Mouse (Mus musculus) heart, embryonic 15.5 days (tissue): ENCODE measurements around the gene Otud1. TPM values are rescaled to one million over a fixed set of nuclear protein-coding genes. Genes with fewer than 3 reads are reported as not detected.

Source experiments
- ATAC-seq: fragments of 200-750 bp; cut with Nextera tagmentation; replicated peaks from 2 replicates; pipeline ENCODE4 v1.8.0; 2017; ENCODE audit warnings: low read depth, moderate TSS enrichment; ENCODE audit not compliant: insufficient number of reproducible peaks, insufficient read depth, low FRiP score
- H3K27ac ChIP-seq: fragments of 300-500 bp; sonication (generic); 2 replicates; pipeline ENCODE4 v1.5.1; 2015; ENCODE audit warnings: mild to moderate bottlenecking, inconsistent platforms
- H3K27me3 ChIP-seq: fragments of 300-500 bp; sonication (generic); 2 replicates; pipeline ENCODE4 v1.6.1; 2015; ENCODE audit warnings: inconsistent platforms
- H3K36me3 ChIP-seq: fragments of 300-500 bp; sonication (generic); 2 replicates; pipeline ENCODE4 v1.6.1; 2015; ENCODE audit warnings: mild to moderate bottlenecking, inconsistent platforms
- H3K4me1 ChIP-seq: fragments of 300-500 bp; sonication (generic); replicated peaks from 2 replicates; pipeline ENCODE4 v1.6.1; 2015; ENCODE audit warnings: inconsistent platforms
- H3K4me2 ChIP-seq: fragments of 300-500 bp; sonication (generic); 2 replicates; pipeline ENCODE4 v1.6.1; 2015; ENCODE audit warnings: inconsistent platforms, mild to moderate bottlenecking, moderate library complexity
- H3K4me3 ChIP-seq: fragments of 300-500 bp; sonication (generic); 2 replicates; pipeline ENCODE4 v1.5.1; 2015; ENCODE audit warnings: mild to moderate bottlenecking, inconsistent platforms
- H3K9ac ChIP-seq: fragments of 300-500 bp; sonication (generic); 2 replicates; pipeline ENCODE4 v1.6.1; 2015; ENCODE audit warnings: mild to moderate bottlenecking, inconsistent platforms
- H3K9me3 ChIP-seq: fragments of 300-500 bp; sonication (generic); replicated peaks from 2 replicates; pipeline ENCODE4 v1.6.1; 2016; ENCODE audit warnings: inconsistent platforms
- WGBS: fragments of 180-500 bp; shearing (Covaris S2); methylation state at CpG from one replicate; pipeline ENCODE4 v1.1.7; 2015; ENCODE audit warnings: mixed read lengths; 5-methylcytosine and 5-hydroxymethylcytosine counted together
- polyA plus RNA-seq: library from polyadenylated mRNA; unstranded; fragments of >200 nt; fragmentation: Nextera tagmentation; extraction: Ambion mirVana; gene quantifications from 2 replicates; pipeline ENCODE4 v1.2.1, GENCODE M21; 2015

The Otud1 gene
- polyA plus RNA-seq, 1 experiment from 2014 or later: 9.4 TPM

DNA sequence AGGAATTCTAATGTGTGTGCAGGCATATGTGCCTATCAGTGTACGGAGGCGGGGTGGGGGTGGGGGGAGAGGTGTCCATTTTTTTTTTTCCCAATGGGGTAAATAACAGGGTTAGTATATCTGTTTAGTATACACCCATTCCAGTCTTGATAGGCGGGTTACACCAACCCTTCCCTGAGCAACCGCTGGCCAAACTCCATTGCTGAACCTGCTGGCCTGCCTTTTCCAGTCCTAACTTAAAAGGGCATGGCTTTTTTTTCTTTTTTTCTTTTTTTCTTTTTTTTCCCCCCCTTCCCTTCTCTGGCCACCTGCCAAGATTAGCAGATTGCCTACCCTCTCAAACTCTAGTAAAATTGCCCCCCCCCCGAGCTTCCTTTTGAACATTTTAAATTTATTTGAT is 1.1 kb upstream of the Otud1 start:
- no peak for ATAC-seq
- Histone ChIP-seq H3K4me3 (peak overlapping the region; percentile 92), H3K4me1 (peaks cover 12% of the 10 kb centered on the region), H3K27me3 (no peaks in the 10 kb centered on the region), H3K9ac (no peak overlapping the region), H3K9me3 (no peaks in the 10 kb centered on the region), H3K36me3 (no peaks in the 10 kb centered on the region), H3K4me2 (peak overlapping the region; percentile 87), H3K27ac (no peak overlapping the region; the same call in 1 of the 2 replicates)
- WGBS: 39% methylated on average over 5 of the region's 5 CpGs

DNA sequence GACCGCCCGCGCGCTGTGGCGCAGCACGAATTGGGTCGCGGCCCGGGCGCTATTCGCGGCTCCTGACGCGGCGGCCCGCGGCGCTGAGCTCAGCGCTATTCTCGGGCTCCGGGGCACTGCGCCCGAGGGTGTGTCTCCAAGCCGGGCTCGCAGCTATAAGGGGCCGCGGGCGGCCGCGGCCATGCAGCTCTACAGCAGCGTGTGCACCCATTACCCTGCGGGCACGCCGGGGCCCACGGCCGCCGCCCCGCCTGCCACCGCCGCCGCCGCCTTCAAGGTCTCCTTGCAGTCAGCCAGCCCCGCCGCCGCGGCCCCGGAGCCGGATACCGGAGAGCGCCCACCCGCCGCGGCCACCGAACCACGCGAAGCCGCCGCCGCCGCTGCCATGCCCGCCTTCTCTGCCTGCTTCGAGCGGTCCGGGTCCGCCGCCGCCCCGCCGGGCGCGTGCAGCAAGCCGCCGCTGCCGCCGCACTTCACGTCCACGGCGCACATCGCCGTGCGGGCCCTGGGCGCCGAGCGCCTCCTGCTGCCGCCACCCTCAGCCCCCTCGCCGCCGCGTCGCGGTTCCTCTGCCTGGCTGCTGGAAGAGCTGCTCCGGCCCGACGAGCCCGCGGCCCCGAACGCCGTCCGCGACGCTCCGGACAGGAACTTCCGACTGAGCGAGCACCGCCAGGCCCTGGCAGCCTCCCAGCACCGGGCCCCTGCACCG is 483 bp downstream of the Otud1 start:
- peak overlapping the region; percentile 87 for H3K4me2 ChIP-seq
- peak overlapping the region; percentile 99 for H3K27ac ChIP-seq
- H3K4me1 ChIP-seq: peaks cover 17% of the 10 kb centered on the region
- no peaks in the 10 kb centered on the region for H3K36me3 ChIP-seq
- no peaks in the 10 kb centered on the region for H3K9me3 ChIP-seq
- no peaks in the 10 kb centered on the region for H3K27me3 ChIP-seq
- ATAC-seq: peak; percentile 80
- H3K4me3 ChIP-seq: peak overlapping the region; percentile 92
- H3K9ac ChIP-seq: peak overlapping the region; percentile 98
- WGBS: under 1% methylated on average over 93 of the region's 108 CpGs

DNA sequence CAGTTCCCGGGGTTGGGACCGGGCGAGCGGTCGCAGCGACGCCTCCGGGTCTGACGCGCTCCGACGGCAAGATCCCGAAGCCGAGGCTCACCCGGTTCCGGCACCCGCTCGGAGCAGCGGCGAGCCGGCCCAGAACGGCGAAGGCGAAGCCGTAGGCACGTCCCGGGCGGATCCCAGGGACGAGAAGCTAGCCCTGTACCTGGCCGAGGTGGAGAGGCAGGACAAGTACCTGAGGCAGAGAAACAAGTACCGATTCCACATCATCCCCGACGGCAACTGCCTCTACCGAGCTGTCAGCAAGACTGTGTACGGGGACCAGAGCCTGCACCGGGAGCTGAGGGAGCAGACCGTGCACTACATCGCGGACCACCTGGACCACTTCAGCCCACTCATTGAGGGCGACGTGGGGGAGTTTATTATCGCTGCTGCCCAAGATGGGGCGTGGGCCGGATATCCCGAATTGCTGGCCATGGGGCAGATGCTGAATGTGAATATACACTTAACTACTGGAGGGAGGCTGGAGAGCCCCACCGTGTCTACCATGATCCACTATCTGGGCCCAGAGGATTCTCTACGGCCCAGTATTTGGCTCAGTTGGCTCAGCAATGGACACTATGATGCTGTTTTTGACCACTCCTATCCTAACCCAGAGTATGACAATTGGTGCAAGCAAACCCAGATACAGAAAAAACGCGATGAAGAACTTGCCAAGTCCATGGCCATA is 1.3 kb downstream of the Otud1 start:
- H3K27ac ChIP-seq: peak overlapping the region; percentile 99
- peak overlapping the region; percentile 98 for H3K9ac ChIP-seq
- H3K4me2 ChIP-seq: peak overlapping the region; percentile 87
- no peaks in the 10 kb centered on the region for H3K36me3 ChIP-seq
- no peaks in the 10 kb centered on the region for H3K27me3 ChIP-seq
- peaks cover 17% of the 10 kb centered on the region for H3K4me1 ChIP-seq
- H3K9me3 ChIP-seq: no peaks in the 10 kb centered on the region
- peak overlapping the region; percentile 92 for H3K4me3 ChIP-seq
- ATAC-seq: no peak
- WGBS: 2% methylated on average over 49 of the region's 49 CpGs

DNA sequence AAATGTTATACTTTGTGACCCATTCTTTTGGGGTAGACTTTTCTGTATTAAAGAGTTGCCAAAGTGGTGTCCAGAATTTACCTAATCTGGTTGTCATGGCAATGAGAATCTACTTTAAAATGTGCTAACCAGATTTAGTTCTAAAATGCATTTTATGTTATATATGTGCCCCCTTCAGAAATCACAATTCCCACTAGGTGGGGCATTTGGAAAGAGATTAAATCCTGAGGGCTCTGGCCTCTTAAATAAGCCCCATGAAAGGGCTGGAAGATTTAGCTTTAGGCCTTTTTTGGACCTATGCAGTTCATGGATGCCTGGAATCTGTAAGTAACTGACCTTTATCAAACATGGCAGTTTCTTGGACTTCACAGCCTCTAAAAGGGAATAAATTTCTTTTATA is 3.3 kb downstream of the Otud1 start:
- H3K27ac ChIP-seq: no peak overlapping the region; the same call in 1 of the 2 replicates
- H3K4me3 ChIP-seq: peak overlapping the region; percentile 31
- no peaks in the 10 kb centered on the region for H3K36me3 ChIP-seq
- ATAC-seq: no peak
- H3K27me3 ChIP-seq: no peaks in the 10 kb centered on the region
- H3K9me3 ChIP-seq: no peaks in the 10 kb centered on the region
- H3K4me2 ChIP-seq: peak overlapping the region; percentile 48
- peaks cover 34% of the 10 kb centered on the region for H3K4me1 ChIP-seq
- H3K9ac ChIP-seq: no peak overlapping the region; the same call in 1 of the 2 replicates

DNA sequence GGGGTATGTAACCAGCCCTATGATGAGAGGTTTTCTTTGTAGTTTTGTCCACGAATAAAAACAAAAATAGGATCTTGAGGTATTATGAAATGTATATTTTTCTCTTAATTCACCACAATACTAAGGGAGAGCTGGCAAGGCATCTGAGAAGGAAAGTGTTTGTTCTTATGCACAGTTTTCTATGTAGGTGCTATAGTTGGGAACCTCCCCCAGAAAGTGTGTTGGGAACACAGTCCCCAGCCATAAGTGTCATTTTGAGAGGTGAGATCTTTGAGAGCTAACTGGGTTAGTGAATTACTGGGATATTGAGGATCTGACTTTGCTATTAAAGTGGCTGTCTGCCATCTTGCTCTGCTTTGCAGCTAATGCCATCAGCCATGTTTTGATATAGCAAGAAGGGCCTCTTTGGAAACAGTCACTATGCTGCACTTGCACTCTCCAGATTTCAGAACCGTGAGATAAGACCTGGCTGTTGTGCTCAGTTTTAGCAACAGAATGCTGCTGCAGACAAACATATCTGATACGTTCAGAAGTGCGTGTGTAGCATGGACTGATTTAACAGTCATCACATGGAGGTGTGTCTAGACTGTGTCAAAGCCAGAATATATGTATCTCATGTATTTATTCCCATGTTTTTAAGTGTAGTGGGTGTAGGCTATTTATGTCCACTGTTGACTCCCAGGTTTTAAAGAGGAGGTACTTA is 5.7 kb downstream of the Otud1 start:
- Histone ChIP-seq H3K27me3 (no peaks in the 10 kb centered on the region), H3K9me3 (no peaks in the 10 kb centered on the region), H3K4me2 (peak overlapping the region; percentile 14; the same call in 1 of the 2 replicates), H3K27ac (peak overlapping the region; percentile 76), H3K9ac (no peak overlapping the region), H3K4me1 (peaks cover 33% of the 10 kb centered on the region), H3K4me3 (no peak overlapping the region), H3K36me3 (no peaks in the 10 kb centered on the region)
- WGBS: 34% methylated on average over 4 of the region's 4 CpGs
- ATAC-seq: peak; percentile 86

DNA sequence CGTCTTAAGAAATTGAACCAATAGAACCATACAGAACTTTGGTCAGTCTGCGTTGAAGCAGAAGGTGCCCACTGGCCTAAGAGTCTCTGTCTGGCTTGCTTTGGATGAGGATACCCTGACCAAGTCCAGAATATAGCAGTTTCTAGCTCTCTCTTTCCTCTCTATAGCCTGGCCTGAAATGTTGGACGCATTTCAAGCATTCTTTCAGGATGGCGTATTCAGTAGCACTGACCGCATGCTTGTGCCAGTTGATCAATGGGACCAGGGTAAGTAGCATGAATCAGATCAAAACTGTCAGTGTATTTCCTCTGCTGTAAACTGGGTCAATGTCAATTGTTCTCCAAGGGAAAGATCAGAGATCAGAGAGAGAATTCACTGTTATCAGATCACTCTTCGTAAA is 6.6 kb downstream of the Otud1 start:
- Histone ChIP-seq H3K27ac (peak overlapping the region; percentile 76), H3K4me2 (no peak overlapping the region), H3K36me3 (no peaks in the 10 kb centered on the region), H3K4me1 (peaks cover 29% of the 10 kb centered on the region), H3K4me3 (no peak overlapping the region), H3K9me3 (no peaks in the 10 kb centered on the region), H3K9ac (no peak overlapping the region), H3K27me3 (no peaks in the 10 kb centered on the region)
- WGBS: 35% methylated on average over 6 of the region's 6 CpGs
- peak; percentile 36; the same call in 1 of the 2 replicates for ATAC-seq

DNA sequence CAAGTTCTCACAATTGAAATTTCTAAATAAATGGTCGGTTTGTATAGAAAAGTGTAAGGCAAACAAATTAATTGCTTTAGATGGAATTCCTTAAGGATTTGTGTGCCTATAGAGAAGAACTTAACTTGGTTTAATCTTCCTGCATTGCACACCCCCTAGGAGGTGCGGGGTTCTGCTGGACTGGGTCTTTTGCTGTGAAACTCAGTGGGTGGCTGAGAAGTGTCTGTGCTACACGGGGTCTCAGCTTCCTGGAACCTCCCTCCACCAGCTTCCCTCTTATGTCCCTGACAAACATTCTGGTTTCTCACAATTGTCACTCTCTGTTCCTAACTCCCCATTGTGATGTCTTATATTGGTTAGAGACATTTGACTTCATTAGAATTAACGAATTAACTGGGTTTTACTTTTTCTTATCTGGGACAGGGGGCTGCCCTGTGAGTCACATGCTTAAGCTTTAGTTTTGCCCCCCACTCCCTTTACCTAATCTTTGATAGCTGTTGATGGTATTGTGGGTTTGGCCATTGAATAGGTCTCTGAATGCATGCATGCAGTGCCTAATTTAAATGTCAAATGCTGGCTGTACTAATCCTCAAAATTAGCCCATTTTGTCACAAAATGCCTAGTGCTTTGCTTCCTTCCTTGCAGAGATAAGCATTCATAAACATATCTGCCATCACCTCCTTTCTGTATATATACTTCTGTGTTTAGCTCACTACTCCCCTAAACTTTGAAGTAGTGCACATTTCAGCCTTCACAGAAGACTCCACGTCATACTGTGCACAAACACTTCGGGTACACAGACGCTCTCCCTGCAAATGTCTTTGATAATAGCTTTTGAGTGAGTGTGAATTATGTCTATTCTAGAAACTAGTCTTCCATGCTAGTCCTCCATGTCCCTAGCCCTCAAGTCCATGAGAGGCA is 7.3 kb downstream of the Otud1 start:
- peaks cover 29% of the 10 kb centered on the region for H3K4me1 ChIP-seq

DNA sequence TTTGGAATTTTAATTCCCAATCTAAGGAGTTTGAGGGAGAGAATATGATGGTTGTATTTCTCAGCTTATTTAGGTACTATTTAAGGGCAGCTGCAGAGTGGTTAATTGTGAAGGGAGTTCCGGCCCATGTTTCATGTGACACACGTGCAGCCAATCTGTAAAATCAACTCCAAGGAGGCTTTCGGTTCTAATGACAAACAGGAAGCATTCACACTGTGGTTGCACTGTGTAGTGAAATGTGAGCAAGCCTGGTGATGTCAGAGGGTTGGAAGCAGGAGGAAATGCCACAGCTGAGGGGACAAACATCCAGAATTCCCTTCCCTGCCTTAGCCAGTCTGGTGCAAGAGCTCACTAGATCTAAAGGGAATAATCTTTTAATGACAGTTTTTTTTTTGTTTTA is 8.3 kb downstream of the Otud1 start:
- Histone ChIP-seq H3K9ac (no peak overlapping the region), H3K4me3 (no peak overlapping the region), H3K4me1 (peaks cover 32% of the 10 kb centered on the region), H3K27ac (peak overlapping the region; percentile 13; the same call in 1 of the 2 replicates), H3K9me3 (no peaks in the 10 kb centered on the region), H3K27me3 (no peaks in the 10 kb centered on the region), H3K4me2 (no peak overlapping the region; the same call in 1 of the 2 replicates), H3K36me3 (no peaks in the 10 kb centered on the region)
- 22% methylated on average over 3 of the region's 3 CpGs for WGBS
- ATAC-seq: peak; percentile 50; the same call in 1 of the 2 replicates

More for the DNA sequence above, 7.3 kb downstream of the Otud1 start:
- 48% methylated on average over 7 of the region's 7 CpGs for WGBS
- Histone ChIP-seq H3K9ac (no peak overlapping the region), H3K27me3 (no peaks in the 10 kb centered on the region), H3K36me3 (no peaks in the 10 kb centered on the region), H3K4me2 (no peak overlapping the region), H3K4me3 (no peak overlapping the region), H3K27ac (peak overlapping the region; percentile 45; the same call in 1 of the 2 replicates), H3K9me3 (no peaks in the 10 kb centered on the region)
- no peak for ATAC-seq

DNA sequence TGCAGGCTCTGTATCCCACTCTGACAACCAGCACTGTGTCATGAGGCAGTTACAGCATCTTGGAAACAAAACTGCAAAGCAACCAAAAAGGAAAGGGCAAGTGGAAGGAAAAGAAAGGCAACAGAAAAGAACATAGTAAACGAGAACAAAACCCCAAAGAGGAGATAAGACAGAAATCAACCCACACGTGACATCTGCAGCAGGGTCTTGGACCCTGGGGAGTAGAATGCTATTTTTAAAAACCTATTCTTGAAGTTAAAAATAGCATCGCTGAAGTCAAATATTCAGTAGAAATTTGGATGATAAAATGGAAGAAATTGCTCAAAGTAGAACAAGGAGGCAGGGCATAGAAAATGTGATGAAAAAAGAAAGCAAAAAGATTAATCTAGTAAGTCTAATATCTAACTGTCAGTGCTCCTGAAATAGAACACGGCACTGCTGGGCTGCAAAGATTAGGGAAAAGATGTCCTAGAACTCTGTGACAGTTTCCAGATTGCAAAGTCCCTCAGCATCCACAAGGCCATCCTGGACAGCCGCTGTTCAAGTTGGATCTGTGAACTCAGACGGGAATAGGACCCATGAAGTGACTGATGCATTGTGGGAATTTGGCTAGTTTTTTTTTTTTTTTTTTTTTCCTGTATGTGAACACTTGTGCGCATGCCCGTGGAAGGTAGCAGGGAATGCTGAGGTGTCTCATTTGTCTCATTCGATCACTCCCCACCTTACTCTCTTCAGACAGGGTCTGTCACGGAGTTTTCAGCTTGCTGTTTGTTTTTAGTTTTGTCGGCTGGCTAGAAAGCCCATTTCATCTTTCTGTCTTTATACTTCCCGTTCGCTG is 13.5 kb downstream of the Otud1 start:
- Histone ChIP-seq H3K4me2 (0 out of 2 replicates have a peak overlapping the region, but pooled peaks have one; percentile 10), H3K36me3 (no peaks in the 10 kb centered on the region), H3K27ac (peak overlapping the region; percentile 33; the same call in 1 of the 2 replicates), H3K4me1 (peaks cover 16% of the 10 kb centered on the region), H3K4me3 (no peak overlapping the region), H3K9ac (no peak overlapping the region), H3K9me3 (no peaks in the 10 kb centered on the region), H3K27me3 (no peaks in the 10 kb centered on the region)
- WGBS: 54% methylated on average over 13 of the region's 13 CpGs
- no peak for ATAC-seq

DNA sequence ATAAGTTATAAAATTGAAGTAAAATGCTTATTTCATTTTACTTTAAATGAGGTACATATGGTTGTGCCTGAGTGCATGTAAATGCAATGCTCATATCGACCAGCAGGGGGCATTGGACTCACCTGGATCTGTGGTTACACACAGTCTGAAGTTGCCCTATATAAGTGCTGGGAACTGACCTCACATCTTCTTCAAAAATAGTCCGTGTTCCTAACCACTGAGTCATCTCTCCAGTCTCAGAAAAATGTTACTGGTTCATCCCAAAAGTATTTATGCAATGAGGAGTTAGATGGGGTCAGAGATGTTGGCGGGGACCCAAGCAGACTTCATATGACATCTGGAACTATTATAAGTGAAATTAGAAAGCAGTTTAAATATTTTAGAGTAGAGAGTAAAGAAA is 25.4 kb downstream of the Otud1 start:
- Histone ChIP-seq H3K4me2 (no peak overlapping the region), H3K36me3 (no peaks in the 10 kb centered on the region), H3K9ac (no peak overlapping the region), H3K27ac (no peak overlapping the region), H3K27me3 (no peaks in the 10 kb centered on the region), H3K9me3 (no peaks in the 10 kb centered on the region), H3K4me3 (no peak overlapping the region), H3K4me1 (no peaks in the 10 kb centered on the region)
- WGBS: 43% methylated on average over 3 of the region's 3 CpGs
- no peak for ATAC-seq
